Mouse (Mus musculus) bone marrow, adult 2 months (tissue): Measurements from ENCODE around the gene Vmn2r91. TPM values are rescaled to one million over a fixed set of nuclear protein-coding genes. Genes with fewer than 3 reads are reported as not detected.
"Not testable (repeated sequence)": the region's sequence is repeated elsewhere in the genome, so short reads cannot be mapped to it uniquely, and the experiment has no call there.

Source experiments
- H3K27ac ChIP-seq: fragments of 200-500 bp; 2 replicates; pipeline ENCODE4 v1.5.1; 2012; ENCODE audit warnings: low read depth, mild to moderate bottlenecking, control low read depth, inconsistent platforms, low read length; ENCODE audit not compliant: control insufficient read depth, poor library complexity, insufficient read depth
- H3K4me1 ChIP-seq: fragments of 200-500 bp; 2 replicates; pipeline ENCODE4 v1.6.1; 2011; ENCODE audit warnings: low read length; ENCODE audit not compliant: control insufficient read depth, insufficient read depth
- H3K4me3 ChIP-seq: fragments of 200-500 bp; replicated peaks from 2 replicates; pipeline ENCODE3; 2011; ENCODE audit warnings: mild to moderate bottlenecking, low read depth, low read length, control low read depth; ENCODE audit not compliant: control insufficient read depth
- CTCF ChIP-seq: fragments of 200-500 bp; IDR thresholded peaks from 2 replicates; pipeline ENCODE4 v1.5.1; 2011; ENCODE audit warnings: low read length, control low read depth; ENCODE audit not compliant: control insufficient read depth, insufficient read depth
- POLR2A ChIP-seq: fragments of 200-500 bp; IDR thresholded peaks from 2 replicates; pipeline ENCODE4 v1.6.1; 2011; ENCODE audit warnings: low read depth, mild to moderate bottlenecking, control low read depth, low read length, borderline replicate concordance; ENCODE audit not compliant: control insufficient read depth
- WGBS: fragments of 180-500 bp; shearing (Covaris S2); methylation state at CpG from one replicate; pipeline ENCODE4 v1.1.7; 2018; 5-methylcytosine and 5-hydroxymethylcytosine counted together
- polyA plus RNA-seq: library from polyadenylated mRNA; stranded (reverse); fragments of >200 nt; gene quantifications from 2 replicates; pipeline ENCODE4 v1.2.4, GENCODE M21; 2011; ENCODE audit warnings: low replicate concordance; ENCODE audit not compliant: missing spikeins, insufficient read depth, insufficient read length

The Vmn2r91 gene
- not detected in 2 replicates for polyA plus RNA-seq

- not testable (repeated sequence) for H3K4me3 ChIP-seq, H3K27ac ChIP-seq, H3K4me1 ChIP-seq
Measured at GRCm38 (mm10) chr17:18084716-18085115, at the start of gene Vmn2r91. Vmn2r91 (plus strand) TSS chr17:18085016.

- Histone ChIP-seq H3K4me1 (no peaks in the 10 kb centered on the region), H3K27ac (no peak within 1 kb of the TSS), H3K4me3 (no peak within 1 kb of the TSS)
- WGBS: 34% methylated on average over 2 of the region's 2 CpGs
- TF ChIP-seq CTCF: no peak
- TF ChIP-seq POLR2A: no peak
Measured at GRCm38 (mm10) chr17:18049124-18049523, 35.7 kb upstream of the Vmn2r91 start, which contains the start of gene Vmn2r124. Vmn2r124 (plus strand) TSS chr17:18049424.

DNA sequence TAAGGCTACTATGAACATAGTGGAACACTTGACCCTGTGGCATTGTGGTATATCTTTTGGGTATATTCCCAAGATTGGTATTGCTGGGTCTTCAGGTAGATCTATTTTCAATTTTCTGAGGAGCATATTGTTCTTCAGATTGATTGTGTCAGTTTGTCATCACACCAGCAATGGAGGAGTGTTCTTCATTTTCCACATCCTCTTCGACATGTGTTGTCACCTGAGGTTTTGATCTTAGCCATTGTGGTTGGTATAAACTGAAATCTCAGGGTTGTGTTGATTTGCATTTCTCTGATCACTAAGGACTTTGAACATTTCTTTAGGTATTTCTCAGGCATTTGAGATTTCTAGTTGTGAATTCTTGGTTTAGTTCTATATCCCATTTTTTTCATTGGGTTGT lies 10.8 kb downstream of the Vmn2r91 start:
- not testable (repeated sequence) for H3K4me3 ChIP-seq, H3K4me1 ChIP-seq, H3K27ac ChIP-seq
- 58% methylated on average over 1 of the region's 1 CpGs for WGBS

GRCm38 (mm10) chr17:18102265-18102664 lies 17.4 kb downstream of the Vmn2r91 start:
- not testable (repeated sequence) for H3K27ac ChIP-seq, H3K4me1 ChIP-seq, H3K4me3 ChIP-seq
- 77% methylated on average over 3 of the region's 3 CpGs for WGBS

DNA sequence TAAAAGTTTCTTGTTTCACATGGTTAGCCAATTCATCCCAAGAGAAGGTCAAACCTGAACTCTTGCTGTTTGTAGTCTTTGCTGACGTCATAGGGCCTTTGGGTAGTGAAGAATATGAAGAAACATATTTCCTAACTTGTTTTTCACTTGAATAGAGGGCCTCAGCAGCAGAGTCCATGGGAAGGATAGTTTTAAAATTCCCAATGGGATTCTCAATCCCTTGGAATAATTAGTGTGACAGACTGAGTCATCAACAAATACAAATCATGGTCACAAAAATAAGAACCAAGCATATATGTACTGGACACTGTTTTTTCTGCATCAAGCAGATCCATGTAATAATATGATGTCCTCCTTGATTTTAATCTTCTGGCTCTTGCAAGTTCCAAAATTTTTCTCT lies 66.8 kb downstream of the Vmn2r91 start, which contains the start of gene Vmn2r92:
TSS of gene Vmn2r92 (plus strand) at position 301 of the 400 bp plus-strand sequence.
- not testable (repeated sequence) for H3K4me1 ChIP-seq, H3K27ac ChIP-seq, H3K4me3 ChIP-seq
- WGBS: 59% methylated on average over 1 of the region's 1 CpGs

DNA sequence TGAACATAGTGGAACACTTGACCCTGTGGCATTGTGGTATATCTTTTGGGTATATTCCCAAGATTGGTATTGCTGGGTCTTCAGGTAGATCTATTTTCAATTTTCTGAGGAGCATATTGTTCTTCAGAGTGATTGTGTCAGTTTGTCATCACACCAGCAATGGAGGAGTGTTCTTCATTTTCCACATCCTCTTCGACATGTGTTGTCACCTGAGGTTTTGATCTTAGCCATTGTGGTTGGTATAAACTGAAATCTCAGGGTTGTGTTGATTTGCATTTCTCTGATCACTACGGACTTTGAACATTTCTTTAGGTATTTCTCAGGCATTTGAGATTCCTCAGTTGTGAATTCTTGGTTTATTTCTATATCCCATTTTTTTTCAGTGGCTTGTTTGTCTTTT lies 76.4 kb downstream of the Vmn2r91 start:
- H3K4me1 ChIP-seq, H3K27ac ChIP-seq, H3K4me3 ChIP-seq: not testable (repeated sequence)
- WGBS: 72% methylated on average over 2 of the region's 2 CpGs

Other genes starting within 250 kb of the Vmn2r91 start
- gene Has1, start 229.8 kb upstream of the Vmn2r91 start, polyA plus RNA-seq: 0.95 TPM in 1 of 2 replicates, not detected in the other
- gene Fpr1, start 201.1 kb upstream of the Vmn2r91 start, polyA plus RNA-seq: 4.9 and 29.1 TPM in 2 replicates
- gene Fpr2, start 197.2 kb upstream of the Vmn2r91 start, polyA plus RNA-seq: 48.5 and 137 TPM in 2 replicates
- not detected in 2 replicates for gene Fpr3, start 197.2 kb upstream of the Vmn2r91 start, polyA plus RNA-seq
- not detected in 2 replicates for gene Fpr-rs4, start 63.3 kb upstream of the Vmn2r91 start, polyA plus RNA-seq
- not detected in 2 replicates for gene Vmn2r124, start 35.6 kb upstream of the Vmn2r91 start, polyA plus RNA-seq
- not detected in 2 replicates for gene Vmn2r92, start 66.9 kb downstream of the Vmn2r91 start, polyA plus RNA-seq
- gene Vmn2r94, start 192.7 kb downstream of the Vmn2r91 start, polyA plus RNA-seq: not detected in 2 replicates
- gene Vmn2r93, start 213.1 kb downstream of the Vmn2r91 start, polyA plus RNA-seq: not detected in 2 replicates